Mouse (Mus musculus) heart, postnatal 36 days (tissue): ENCODE data around the gene Ttll5. TPM values are rescaled to one million over a fixed set of nuclear protein-coding genes. Genes with fewer than 3 reads are reported as not detected.

Experiments used
- DNase-seq, 2 experiments: peaks; one replicate each; pipeline ENCODE4 v3.0.0; 2021 to 2022
- intact Hi-C: fragments of 180-260 bp; cut with DNase I; formaldehyde crosslinking; loops from one replicate; pipeline ENCODE4 v1.15.1; 2025
- total RNA-seq, 2 experiments: library from RNA; stranded (reverse); gene quantifications; 2 replicates each; pipeline ENCODE4 v1.2.3; 2021

The Ttll5 gene
- total RNA-seq, 2 experiments from 2014 or later: 14.6 to 14.8 TPM

DNA sequence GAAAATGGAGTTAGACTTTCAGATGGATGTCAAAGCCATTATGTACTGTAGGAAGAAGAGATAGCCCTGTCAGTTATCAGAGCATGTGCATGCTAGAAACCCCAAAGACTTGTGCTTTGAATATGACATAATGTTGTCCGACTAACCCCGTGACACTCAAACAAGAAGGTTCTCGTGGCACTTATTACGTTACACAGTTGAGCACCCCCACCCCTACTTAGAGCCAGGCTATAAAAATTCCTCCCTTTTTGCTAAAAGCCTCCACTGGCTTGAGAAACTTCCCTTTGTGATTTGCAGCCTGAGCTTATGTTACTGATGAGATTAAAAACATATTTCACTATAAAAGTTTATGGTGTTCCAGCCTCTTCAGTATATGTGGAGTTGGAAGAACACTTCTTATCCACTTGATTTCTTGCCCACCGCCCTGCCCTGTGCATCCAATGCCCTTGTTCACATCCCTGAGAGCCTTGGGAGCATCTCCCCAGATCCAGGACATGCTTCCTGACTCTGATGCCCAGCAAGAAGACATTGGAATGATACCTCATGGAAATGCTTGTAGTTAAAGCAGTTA is 169.4 kb downstream of the Ttll5 start:
- intact Hi-C loops: no loop called here
- DNase-seq: no peak

- intact Hi-C loops: no loop called here
Observed at GRCm38 (mm10) chr12:86000641-86001073, 176.2 kb downstream of the Ttll5 start.

DNA sequence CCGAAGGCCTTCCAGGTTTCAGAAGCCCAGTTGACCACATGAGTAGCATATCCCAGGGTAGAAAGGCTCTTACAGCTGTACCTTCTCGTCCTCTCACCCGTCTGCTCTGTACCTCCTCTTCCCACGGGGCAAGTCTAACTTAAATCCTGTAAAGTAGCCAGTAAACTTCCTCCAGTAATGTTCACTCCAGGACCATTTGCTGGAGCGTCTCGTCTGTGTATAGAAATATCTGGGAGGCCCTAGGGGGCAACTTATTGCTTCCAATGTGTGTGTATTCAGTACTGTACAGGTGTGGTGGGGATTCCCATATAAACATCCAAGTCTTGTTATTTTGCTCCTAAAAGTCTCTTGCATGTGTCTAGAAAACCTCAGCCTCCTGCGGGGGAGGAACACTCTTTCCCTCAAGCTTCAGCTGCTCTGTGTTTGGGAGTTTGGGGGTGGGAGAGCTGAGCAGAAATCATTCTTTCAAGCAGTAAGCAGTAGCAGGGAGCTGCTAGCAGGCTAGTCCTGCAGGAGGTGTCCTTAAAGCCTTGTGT is 176.7 kb downstream of the Ttll5 start:
- no peak for DNase-seq
- intact Hi-C loops: no loop called here

More at GRCm38 (mm10) chr12:86000641-86001073, 176.2 kb downstream of the Ttll5 start:
- peak; percentile 47 to 52 for DNase-seq

DNA sequence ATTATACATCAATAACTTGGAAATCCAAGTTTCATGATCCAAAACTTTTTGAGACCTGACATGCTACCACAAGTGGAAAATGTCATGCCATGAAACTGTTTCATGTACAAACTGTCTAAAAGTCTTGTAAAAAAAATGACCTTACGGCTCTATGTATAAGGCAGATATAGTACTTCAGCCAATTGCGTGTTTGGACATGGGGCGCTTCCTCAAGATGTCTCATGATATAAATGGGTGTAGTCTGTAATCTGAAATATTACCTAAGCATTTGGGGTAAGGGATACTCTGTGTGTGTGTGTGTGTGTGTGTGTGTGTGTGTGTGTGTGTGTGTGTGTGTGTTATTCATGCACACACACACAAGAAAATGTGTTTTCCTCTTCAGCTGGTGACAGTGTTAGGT is 180.2 kb downstream of the Ttll5 start:
- DNase-seq: no peak
- intact Hi-C loops: no loop called here

DNA sequence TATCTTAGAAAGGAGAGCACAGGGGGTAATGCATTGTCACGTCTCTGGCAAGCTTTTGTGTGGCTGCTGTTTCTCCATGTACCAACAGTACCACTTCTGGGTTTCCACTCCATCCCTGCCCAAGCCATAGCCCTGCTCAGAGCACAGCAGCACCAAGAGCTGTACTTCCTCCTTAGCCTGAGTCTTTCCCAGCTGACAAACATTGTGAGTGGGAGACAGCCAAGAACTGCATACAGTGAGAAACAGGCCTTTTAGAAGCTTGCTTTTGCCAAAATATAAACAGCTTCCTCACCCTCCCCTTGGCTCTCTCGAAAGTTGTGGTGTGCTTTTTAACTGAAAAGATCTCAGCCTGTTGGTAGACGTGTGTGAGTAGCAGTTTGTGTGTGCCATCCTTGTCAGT is 182.9 kb downstream of the Ttll5 start:
- no peak for DNase-seq

DNA sequence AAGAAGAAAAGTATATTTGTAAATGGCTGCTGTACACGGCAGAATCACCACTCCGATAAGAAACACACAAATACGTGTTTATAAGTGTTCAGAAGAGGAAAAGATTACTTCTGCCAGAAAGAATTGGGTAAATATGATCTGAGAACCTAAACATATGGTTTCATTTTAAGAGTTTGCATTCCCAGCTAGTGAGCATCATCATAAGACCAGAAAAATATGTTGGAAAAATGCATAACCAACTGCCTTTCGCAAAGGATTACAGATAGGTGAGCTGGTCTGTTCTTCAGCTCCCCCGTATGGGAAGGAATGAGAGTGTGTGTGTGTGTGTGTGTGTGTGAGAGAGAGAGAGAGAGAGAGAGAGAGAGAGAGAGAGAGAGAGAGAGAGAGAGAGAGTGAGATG is 186.2 kb downstream of the Ttll5 start:
- no peak for DNase-seq
- intact Hi-C loops: no loop called here

More for the DNA sequence above, 182.9 kb downstream of the Ttll5 start:
- intact Hi-C loops: no loop called here

GRCm38 (mm10) chr12:86012195-86012594 is 187.7 kb downstream of the Ttll5 start:
- intact Hi-C loops: no loop called here

GRCm38 (mm10) chr12:86014174-86014573 is 189.7 kb downstream of the Ttll5 start:
- DNase-seq: no peak
- intact Hi-C loops: no loop called here

More at GRCm38 (mm10) chr12:86012195-86012594, 187.7 kb downstream of the Ttll5 start:
- DNase-seq: no peak

DNA sequence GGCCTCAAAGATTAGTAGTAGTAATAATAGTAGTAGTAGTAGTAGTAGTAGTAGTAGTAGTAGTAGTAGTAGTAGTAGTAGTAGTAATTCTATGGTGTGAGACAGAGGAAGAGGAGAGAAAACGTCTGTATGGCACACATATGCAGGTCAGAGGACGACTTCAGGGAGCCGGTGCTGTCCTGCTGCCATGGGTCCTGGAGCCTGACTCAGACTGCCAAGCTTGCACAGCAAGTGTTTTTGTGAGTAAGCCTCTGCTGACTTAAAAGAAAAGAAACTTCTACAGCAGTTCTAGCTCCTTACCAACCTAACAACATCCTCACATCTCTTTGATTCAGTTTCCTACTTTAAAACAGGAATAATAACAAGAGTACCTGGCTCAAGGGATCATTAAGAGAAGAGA is 190.2 kb downstream of the Ttll5 start:
- intact Hi-C loops: no loop called here
- DNase-seq: no peak

GRCm38 (mm10) chr12:86015114-86015513 is 190.7 kb downstream of the Ttll5 start:
- intact Hi-C loops: no loop called here
- DNase-seq: no peak

DNA sequence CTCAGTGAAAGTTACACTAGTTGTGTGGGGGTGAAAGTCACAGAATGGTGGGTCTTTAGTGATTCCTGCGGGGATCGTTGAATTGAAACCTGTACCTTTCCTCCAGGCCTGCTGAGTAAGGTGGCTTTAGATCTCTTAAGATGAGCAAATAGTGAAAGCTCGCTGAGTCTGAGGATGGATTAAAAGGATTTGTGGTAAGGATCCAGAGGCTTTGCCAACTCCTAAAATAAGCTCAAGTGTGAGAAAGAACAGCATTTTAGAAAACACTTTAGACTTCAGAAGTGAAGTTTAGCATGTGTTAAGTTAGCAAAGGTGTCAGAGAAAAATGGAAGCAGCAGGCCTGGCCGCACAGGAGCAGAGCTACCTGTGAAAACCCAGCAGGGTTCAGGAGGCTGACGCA is 192.9 kb downstream of the Ttll5 start:
- DNase-seq: no peak
- intact Hi-C loops: no loop called here

- intact Hi-C loops: loop anchor here (5.0 kb wide), 1 partner anchor 154 kb away; no protein-coding TSS in a partner anchor
Observed at GRCm38 (mm10) chr12:86021583-86021982, 197.1 kb downstream of the Ttll5 start.

GRCm38 (mm10) chr12:86022282-86022984 is 198.0 kb downstream of the Ttll5 start:
- intact Hi-C loops: loop anchor here (5.0 kb wide), 1 partner anchor 155 kb away; no protein-coding TSS in a partner anchor

More at GRCm38 (mm10) chr12:86021583-86021982, 197.1 kb downstream of the Ttll5 start:
- no peak for DNase-seq

GRCm38 (mm10) chr12:86023081-86023871 is 198.8 kb downstream of the Ttll5 start:
- intact Hi-C loops: loop anchor here (5.0 kb wide), 1 partner anchor 156 kb away; no protein-coding TSS in a partner anchor
- no peak for DNase-seq

More at GRCm38 (mm10) chr12:86022282-86022984, 198.0 kb downstream of the Ttll5 start:
- no peak for DNase-seq

DNA sequence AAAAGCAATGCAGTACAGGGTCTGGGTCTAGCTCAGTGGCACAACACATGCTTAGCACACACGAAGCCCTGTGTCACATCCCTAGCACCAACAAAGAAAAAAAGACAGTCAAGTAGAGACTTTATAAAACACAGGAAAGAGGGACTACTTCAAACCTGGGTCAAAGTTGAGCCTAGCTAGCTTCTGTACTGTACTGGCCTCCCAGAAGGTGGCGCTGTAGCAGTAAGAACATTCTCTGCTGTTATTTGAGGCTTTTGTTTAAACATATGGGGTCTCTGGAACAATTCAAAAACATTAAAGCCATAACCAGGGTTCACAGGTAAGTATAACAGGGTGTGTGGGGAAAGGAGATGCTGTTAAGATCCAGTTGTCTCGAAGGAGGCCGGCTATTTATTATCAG is 200.0 kb downstream of the Ttll5 start:
- intact Hi-C loops: loop anchor here (1.0 to 5.0 kb wide), 2 partner anchors 55 to 157 kb away; partner anchors contain the start of gene Tgfb3
- DNase-seq: peak; percentile 44 to 59

- no peak for DNase-seq
- intact Hi-C loops: no loop called here
Observed at GRCm38 (mm10) chr12:86025480-86025879, 201.0 kb downstream of the Ttll5 start.

DNA sequence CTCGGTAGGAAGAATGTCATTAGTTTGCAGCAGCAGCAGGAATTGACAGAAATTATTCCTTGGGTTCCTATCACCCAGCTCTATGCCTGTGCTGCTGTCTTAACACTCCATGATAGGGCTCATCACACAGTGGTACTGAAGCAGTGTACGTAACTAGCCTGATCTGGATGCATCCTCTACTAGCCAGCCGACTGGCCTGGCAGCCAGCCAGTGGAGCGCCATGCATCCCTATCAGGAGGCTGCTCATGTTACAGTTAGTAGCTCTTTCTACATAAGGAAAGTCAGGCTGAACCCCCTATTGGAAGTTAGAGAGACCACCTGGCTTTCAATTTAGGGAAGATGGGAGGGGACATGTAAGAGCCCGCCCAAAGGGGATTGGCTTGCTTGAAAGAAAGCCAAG is 202.5 kb downstream of the Ttll5 start:
- DNase-seq: no peak
- intact Hi-C loops: no loop called here

- intact Hi-C loops: no loop called here
- no peak for DNase-seq
Observed at GRCm38 (mm10) chr12:86027747-86028146, 203.3 kb downstream of the Ttll5 start.

DNA sequence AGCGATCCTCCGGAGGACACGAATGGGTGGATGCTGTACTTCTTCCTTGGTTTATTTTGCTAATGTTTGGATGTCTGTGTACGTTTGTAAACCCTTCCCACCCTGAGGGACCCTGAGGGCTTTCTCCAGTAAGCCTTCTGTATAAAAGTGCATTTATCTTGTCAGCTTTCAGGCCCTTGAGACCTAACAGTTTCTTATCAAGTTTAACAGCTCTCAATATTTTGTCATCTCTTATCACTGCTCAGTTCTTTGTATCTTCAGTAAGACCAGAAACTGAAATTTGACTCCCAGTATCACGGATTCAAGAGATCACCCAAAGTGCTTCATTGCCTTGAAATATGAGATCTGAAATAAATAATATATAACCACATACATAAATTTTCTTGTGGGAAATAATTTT is 206.5 kb downstream of the Ttll5 start:
- intact Hi-C loops: no loop called here
- no peak for DNase-seq

DNA sequence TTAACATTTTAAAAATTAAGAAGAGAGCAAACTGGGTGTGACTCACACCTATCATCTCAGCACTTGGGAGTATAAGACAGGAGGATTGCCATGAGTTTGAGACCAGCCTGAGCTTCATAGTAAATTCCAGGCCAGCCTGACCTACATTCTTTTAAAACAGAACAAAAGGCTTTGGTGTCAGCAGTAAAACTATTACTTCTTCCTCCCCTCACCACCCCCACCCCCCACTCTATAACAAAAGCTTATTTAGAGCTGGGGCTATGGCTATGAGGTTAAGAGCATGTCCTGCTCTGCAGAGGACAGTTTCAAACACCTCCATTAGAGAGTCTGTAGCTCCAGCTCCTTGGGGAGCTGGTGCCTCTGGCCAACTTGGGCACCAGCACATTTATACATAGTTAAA is 211.1 kb downstream of the Ttll5 start:
- intact Hi-C loops: no loop called here
- no peak for DNase-seq
